Mouse (Mus musculus) embryonic facial prominence, embryonic 11.5 days (tissue): Measurements from ENCODE around the gene Iqgap2. TPM values are rescaled to one million over a fixed set of nuclear protein-coding genes. Genes with fewer than 3 reads are reported as not detected.

Experiments used
- ATAC-seq: fragments of 200-750 bp; cut with Nextera tagmentation; replicated peaks from 2 replicates; pipeline ENCODE4 v1.8.0; 2017; ENCODE audit warnings: low read depth; ENCODE audit not compliant: insufficient number of reproducible peaks, low FRiP score, low TSS enrichment
- DNase-seq: peaks from one replicate; pipeline ENCODE4 v3.0.0-alpha.2; 2015; ENCODE audit warnings: low spot score
- H3K27ac ChIP-seq: fragments of 300-500 bp; sonication (generic); replicated peaks from 2 replicates; pipeline ENCODE4 v1.5.1; 2014; ENCODE audit warnings: mild to moderate bottlenecking, low read depth, low read length, control low read depth
- H3K27me3 ChIP-seq: fragments of 300-500 bp; sonication (generic); 2 replicates; pipeline ENCODE4 v1.6.1; 2014; ENCODE audit warnings: mild to moderate bottlenecking, low read length, moderate library complexity, mixed read lengths; ENCODE audit not compliant: control insufficient read depth, insufficient read depth
- H3K36me3 ChIP-seq: fragments of 300-500 bp; sonication (generic); replicated peaks from 2 replicates; pipeline ENCODE4 v1.6.1; 2014; ENCODE audit warnings: low read depth, mild to moderate bottlenecking, low read length, moderate library complexity, mixed read lengths; ENCODE audit not compliant: control insufficient read depth, insufficient read depth
- H3K4me1 ChIP-seq: fragments of 300-500 bp; sonication (generic); 2 replicates; pipeline ENCODE4 v1.6.1; 2014; ENCODE audit warnings: low read length, mixed read lengths; ENCODE audit not compliant: control insufficient read depth, insufficient read depth
- H3K4me2 ChIP-seq: fragments of 300-500 bp; sonication (generic); 2 replicates; pipeline ENCODE4 v1.6.1; 2014; ENCODE audit warnings: low read depth, mild to moderate bottlenecking, control low read depth, low read length, moderate library complexity
- H3K4me3 ChIP-seq: fragments of 300-500 bp; sonication (generic); 2 replicates; pipeline ENCODE4 v1.5.1; 2014; ENCODE audit warnings: low read depth, low read length, control low read depth
- H3K9ac ChIP-seq: fragments of 300-500 bp; sonication (generic); replicated peaks from 2 replicates; pipeline ENCODE4 v1.6.1; 2014; ENCODE audit warnings: mild to moderate bottlenecking, control low read depth, low read length
- H3K9me3 ChIP-seq: fragments of 300-500 bp; sonication (generic); replicated peaks from 2 replicates; pipeline ENCODE4 v1.6.1; 2016; ENCODE audit warnings: mild to moderate bottlenecking, low read length, inconsistent platforms, mixed read lengths; ENCODE audit not compliant: control insufficient read depth
- WGBS: fragments of 180-500 bp; shearing (Covaris S2); extraction: QIAGEN DNeasy Blood & Tissue Kit; methylation state at CpG from one replicate; pipeline ENCODE4 v1.1.7; 2014; 5-methylcytosine and 5-hydroxymethylcytosine counted together
- polyA plus RNA-seq: library from polyadenylated mRNA; unstranded; fragments of >200 nt; fragmentation: Nextera tagmentation; extraction: Ambion mirVana; gene quantifications from 2 replicates; pipeline ENCODE4 v1.2.1, GENCODE M21; 2014

The Iqgap2 gene
- polyA plus RNA-seq, 1 experiment from 2014 or later: 16.3 TPM

DNA sequence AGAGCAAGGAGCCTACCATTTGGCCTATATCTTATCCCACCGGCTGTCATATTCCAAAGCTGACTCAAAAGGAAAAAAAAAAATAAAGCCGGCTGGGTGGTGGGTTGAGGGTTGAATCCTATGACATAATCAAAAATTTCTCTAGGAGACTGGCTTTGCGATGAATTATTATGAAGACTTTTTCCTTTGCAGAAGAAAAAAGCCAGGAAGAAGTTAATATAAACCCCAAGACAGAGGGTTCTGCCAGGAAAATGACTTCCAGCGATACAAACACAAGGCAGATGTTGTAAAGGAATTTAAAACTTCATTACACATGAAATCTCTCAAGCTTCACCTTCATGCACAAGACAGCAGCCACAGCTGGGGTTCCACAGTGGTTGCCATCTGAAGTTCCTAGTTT lies 146.3 kb downstream of the Iqgap2 start:
- no peaks in the 10 kb centered on the region for H3K27me3 ChIP-seq
- WGBS: 77% methylated on average over 4 of the region's 4 CpGs
- H3K36me3 ChIP-seq: no peaks in the 10 kb centered on the region
- H3K9me3 ChIP-seq: no peaks in the 10 kb centered on the region
- ATAC-seq (no peak), DNase-seq (no peak)
- H3K27ac ChIP-seq: no peak overlapping the region
- H3K9ac ChIP-seq: no peak overlapping the region
- no peak overlapping the region for H3K4me3 ChIP-seq
- no peaks in the 10 kb centered on the region for H3K4me1 ChIP-seq
- H3K4me2 ChIP-seq: no peak overlapping the region

- WGBS: 79% methylated on average over 9 of the region's 9 CpGs
- no peak for DNase-seq
These were observed 148.7 kb downstream of the Iqgap2 start for GRCm38 (mm10) chr13:95742881-95743466.

DNA sequence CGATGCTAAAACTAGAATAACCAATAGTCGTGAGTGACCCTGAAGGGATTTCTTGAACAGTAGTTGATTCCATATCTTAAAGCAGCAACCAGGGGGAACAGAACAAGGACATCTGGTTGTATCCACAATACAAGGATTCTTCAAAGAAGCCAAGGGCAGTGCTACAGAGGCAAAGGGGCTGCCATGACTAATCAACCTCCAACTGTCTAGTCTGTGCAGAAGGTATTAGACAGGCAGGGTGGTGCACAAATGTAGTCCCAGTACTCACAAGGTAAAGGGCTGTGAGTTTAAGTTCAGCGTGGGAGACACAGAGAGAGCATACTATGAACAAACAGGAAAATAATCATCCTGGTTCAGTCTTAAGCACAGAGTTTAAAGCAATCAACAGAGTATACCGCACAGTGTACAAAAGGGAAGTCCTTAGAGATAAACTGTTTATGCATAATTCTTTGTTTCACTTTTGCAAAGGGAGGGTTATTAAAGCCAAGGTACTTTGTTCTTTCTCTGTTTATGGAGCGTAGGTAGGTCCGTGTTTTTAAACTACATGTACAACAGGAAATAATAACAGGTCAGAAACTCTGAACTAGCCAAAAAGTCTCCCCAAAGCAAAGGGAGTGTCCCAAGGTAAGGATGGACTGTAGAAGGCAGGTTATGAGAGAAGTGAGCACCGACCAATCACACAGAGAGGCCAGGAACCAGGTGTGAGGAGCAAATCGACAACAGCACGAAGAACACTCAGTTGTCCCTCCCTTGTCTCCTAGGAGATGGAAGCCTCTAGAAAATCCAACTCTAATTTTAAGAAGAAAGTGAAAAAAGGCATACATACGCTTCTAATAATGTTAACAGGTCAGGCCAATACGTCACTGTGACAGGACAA lies 149.7 kb downstream of the Iqgap2 start:
- Histone ChIP-seq H3K4me2 (no peak overlapping the region), H3K9me3 (no peaks in the 10 kb centered on the region), H3K27ac (no peak overlapping the region), H3K4me1 (no peaks in the 10 kb centered on the region), H3K9ac (no peak overlapping the region), H3K36me3 (no peaks in the 10 kb centered on the region), H3K27me3 (no peaks in the 10 kb centered on the region), H3K4me3 (no peak overlapping the region)
- WGBS: 93% methylated on average over 11 of the region's 11 CpGs
- no peak for ATAC-seq
- DNase-seq: no peak

More at GRCm38 (mm10) chr13:95742881-95743466, 148.7 kb downstream of the Iqgap2 start:
- no peak overlapping the region; the same call in 1 of the 2 replicates for H3K9ac ChIP-seq
- no peak for ATAC-seq
- H3K36me3 ChIP-seq: no peaks in the 10 kb centered on the region
- no peaks in the 10 kb centered on the region for H3K9me3 ChIP-seq
- H3K27me3 ChIP-seq: no peaks in the 10 kb centered on the region
- H3K4me1 ChIP-seq: no peaks in the 10 kb centered on the region
- H3K4me3 ChIP-seq: no peak overlapping the region
- no peak overlapping the region for H3K4me2 ChIP-seq
- H3K27ac ChIP-seq: no peak overlapping the region

DNA sequence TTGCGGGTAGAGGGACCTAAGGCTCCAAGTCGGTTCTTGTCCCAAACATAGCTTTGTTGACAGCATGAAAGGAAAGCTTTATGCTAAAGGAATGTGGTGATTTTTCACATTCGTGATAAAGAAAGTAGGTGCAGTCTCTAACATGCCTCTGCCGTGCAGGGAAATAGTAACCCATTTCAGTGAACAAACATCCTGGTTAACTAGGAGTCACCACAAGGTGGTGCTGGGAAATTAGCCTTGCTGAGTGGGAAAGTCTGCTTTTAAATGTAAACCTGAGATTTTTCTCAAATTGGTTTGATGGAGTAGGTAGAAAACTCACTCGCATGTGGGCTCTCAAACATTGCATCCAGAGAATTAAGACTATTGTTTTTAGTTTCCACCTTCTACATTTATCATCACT lies 152.1 kb downstream of the Iqgap2 start:
- Histone ChIP-seq H3K4me1 (no peaks in the 10 kb centered on the region), H3K9me3 (no peaks in the 10 kb centered on the region), H3K36me3 (no peaks in the 10 kb centered on the region), H3K27ac (no peak overlapping the region), H3K4me3 (no peak overlapping the region), H3K27me3 (no peaks in the 10 kb centered on the region), H3K9ac (no peak overlapping the region), H3K4me2 (no peak overlapping the region)
- ATAC-seq (no peak), DNase-seq (peak; percentile 34)
- WGBS: 79% methylated on average over 5 of the region's 5 CpGs

DNA sequence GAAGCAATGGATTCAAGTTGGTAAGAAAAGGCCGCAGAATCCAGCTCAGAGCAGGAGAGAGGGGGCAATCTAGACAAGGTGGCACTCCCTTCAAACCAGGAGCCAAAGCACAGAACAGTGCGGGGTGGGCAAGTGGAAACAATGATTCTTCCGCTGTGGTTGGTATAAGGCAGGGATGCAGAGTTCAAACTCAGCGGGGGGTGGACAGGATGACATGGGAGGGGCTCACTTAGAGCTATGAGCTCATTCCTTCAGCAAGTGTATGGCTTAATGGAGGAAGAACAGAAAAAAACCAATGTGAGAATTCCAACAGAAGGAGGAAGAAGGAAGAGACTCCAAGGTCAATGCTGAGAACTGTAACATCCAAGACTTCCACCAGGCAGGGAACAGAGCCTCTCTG lies 161.2 kb downstream of the Iqgap2 start:
- WGBS: 88% methylated on average over 4 of the region's 4 CpGs
- H3K36me3 ChIP-seq: no peaks in the 10 kb centered on the region

DNA sequence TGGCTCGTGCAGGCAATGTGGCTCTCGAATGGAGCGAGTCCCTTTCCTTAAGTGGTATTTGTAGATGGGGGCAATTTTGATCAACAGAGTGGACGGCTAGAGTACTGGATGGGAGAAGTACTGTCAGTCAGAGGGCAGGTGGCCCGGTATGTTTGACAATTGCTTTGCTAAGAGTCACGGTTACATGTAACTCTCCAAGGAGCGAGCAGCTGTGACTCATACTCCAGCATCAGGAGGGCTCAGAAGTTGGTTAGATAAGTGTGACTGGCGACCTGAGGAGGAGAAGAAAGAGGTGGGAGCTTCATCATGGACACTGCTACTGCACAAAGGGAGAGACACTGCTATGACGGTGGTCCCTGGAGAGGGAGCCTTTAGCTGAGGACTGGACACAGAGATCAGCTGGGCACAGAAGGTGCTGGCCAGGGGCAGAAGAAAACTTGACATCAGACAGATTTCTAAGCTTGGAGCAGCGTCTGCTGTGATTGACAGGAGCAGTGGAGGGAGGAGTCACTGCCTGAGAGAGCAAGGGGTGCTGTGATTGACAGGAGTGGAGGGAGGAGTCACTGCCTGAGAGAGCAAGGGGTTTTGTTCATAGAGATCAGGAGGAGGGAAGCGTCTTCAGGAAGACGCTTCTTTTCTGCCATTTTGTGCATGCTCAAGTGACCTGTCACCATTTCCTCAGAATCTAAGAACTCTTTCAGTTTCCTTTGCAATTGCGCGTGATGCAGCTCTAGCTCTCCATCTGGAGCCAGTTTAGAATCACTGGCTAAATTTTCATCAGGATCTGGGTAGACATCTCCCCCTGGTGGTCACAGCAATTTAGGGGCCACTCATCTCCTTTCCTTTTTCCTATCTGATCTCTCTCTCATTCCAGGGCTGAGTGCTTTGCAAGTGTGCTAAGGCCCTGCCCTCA lies 172.1 kb downstream of the Iqgap2 start:
- Histone ChIP-seq H3K4me3 (no peak overlapping the region), H3K9me3 (no peaks in the 10 kb centered on the region), H3K27me3 (no peaks in the 10 kb centered on the region), H3K9ac (no peak overlapping the region), H3K4me2 (no peak overlapping the region), H3K36me3 (no peaks in the 10 kb centered on the region), H3K4me1 (no peaks in the 10 kb centered on the region), H3K27ac (no peak overlapping the region)
- 55% methylated on average over 14 of the region's 14 CpGs for WGBS
- peak; percentile 75; the same call in 1 of the 2 replicates for ATAC-seq
- DNase-seq: peak; percentile 84

More for the DNA sequence above, 161.2 kb downstream of the Iqgap2 start:
- H3K4me3 ChIP-seq: no peak overlapping the region
- H3K27ac ChIP-seq: no peak overlapping the region
- DNase-seq: no peak
- H3K27me3 ChIP-seq: no peaks in the 10 kb centered on the region
- H3K4me1 ChIP-seq: no peaks in the 10 kb centered on the region
- H3K9me3 ChIP-seq: no peaks in the 10 kb centered on the region
- no peak for ATAC-seq
- H3K9ac ChIP-seq: no peak overlapping the region
- H3K4me2 ChIP-seq: no peak overlapping the region

- Histone ChIP-seq H3K9me3 (no peaks in the 10 kb centered on the region), H3K4me3 (no peak overlapping the region), H3K36me3 (no peaks in the 10 kb centered on the region), H3K27me3 (no peaks in the 10 kb centered on the region), H3K4me1 (no peaks in the 10 kb centered on the region), H3K27ac (no peak overlapping the region), H3K9ac (no peak overlapping the region), H3K4me2 (no peak overlapping the region)
- WGBS: 78% methylated on average over 4 of the region's 4 CpGs
- DNase-seq (no peak), ATAC-seq (no peak)
These were observed 176.4 kb downstream of the Iqgap2 start for GRCm38 (mm10) chr13:95715356-95715755.
